Mouse (Mus musculus): Measurements from ENCODE around the gene Hexdc. TPM values are rescaled to one million over a fixed set of nuclear protein-coding genes. Genes with fewer than 3 reads are reported as not detected.

The Hexdc gene
- polyA plus RNA-seq, 1 experiment from 2014 or later, result 2.2 TPM

GRCm38 (mm10) chr11:121193415-121193814 lies 10.8 kb upstream of the Hexdc start:
- 70% methylated on average over 3 of the region's 3 CpGs for WGBS (ENCODE audit: insufficient replicate concordance)

GRCm38 (mm10) chr11:121198622-121199021 lies 5.6 kb upstream of the Hexdc start:
- ATAC-seq (ENCODE audit: low read depth), result no peak
- Histone ChIP-seq H3K27ac (no peak overlapping the region), H3K36me3 (no peaks in the 10 kb centered on the region), H3K4me2 (no peak overlapping the region), H3K4me1 (replicated peaks) (peaks cover 11% of the 10 kb centered on the region), H3K4me3 (replicated peaks) (no peak overlapping the region), H3K9me3 (replicated peaks) (no peaks in the 10 kb centered on the region), H3K9ac (no peak overlapping the region), H3K27me3 (no peaks in the 10 kb centered on the region)
- WGBS (ENCODE audit: insufficient replicate concordance), result 53% methylated on average over 2 of the region's 2 CpGs
- no peak for DNase-seq

More at GRCm38 (mm10) chr11:121193415-121193814, 10.8 kb upstream of the Hexdc start:
- Histone ChIP-seq H3K27me3 (no peaks in the 10 kb centered on the region), H3K9me3 (replicated peaks) (no peaks in the 10 kb centered on the region), H3K36me3 (no peaks in the 10 kb centered on the region), H3K9ac (no peak overlapping the region), H3K27ac (no peak overlapping the region), H3K4me2 (no peak overlapping the region), H3K4me3 (replicated peaks) (no peak overlapping the region), H3K4me1 (replicated peaks) (no peaks in the 10 kb centered on the region)
- ATAC-seq (ENCODE audit: low read depth), result no peak
- DNase-seq, result no peak

- no peak overlapping the region for H3K9ac ChIP-seq
- H3K4me1 ChIP-seq (replicated peaks), result peaks cover 19% of the 10 kb centered on the region
- no peaks in the 10 kb centered on the region for H3K36me3 ChIP-seq
- H3K27me3 ChIP-seq, result no peaks in the 10 kb centered on the region
- no peak for ATAC-seq (ENCODE audit: low read depth)
- no peak overlapping the region for H3K27ac ChIP-seq
- H3K9me3 ChIP-seq (replicated peaks), result no peaks in the 10 kb centered on the region
- DNase-seq, result no peak
- H3K4me3 ChIP-seq (replicated peaks), result no peak overlapping the region
- H3K4me2 ChIP-seq, result no peak overlapping the region
- 71% methylated on average over 4 of the region's 4 CpGs for WGBS (ENCODE audit: insufficient replicate concordance)
These were observed 4.4 kb upstream of the Hexdc start for GRCm38 (mm10) chr11:121199851-121200250.

GRCm38 (mm10) chr11:121200781-121201180 lies 3.5 kb upstream of the Hexdc start:
- Histone ChIP-seq H3K4me1 (replicated peaks) (peaks cover 24% of the 10 kb centered on the region), H3K36me3 (no peaks in the 10 kb centered on the region), H3K9me3 (replicated peaks) (no peaks in the 10 kb centered on the region), H3K4me3 (replicated peaks) (no peak overlapping the region), H3K9ac (no peak overlapping the region), H3K27me3 (no peaks in the 10 kb centered on the region), H3K27ac (no peak overlapping the region), H3K4me2 (no peak overlapping the region)
- no peak for DNase-seq
- WGBS (ENCODE audit: insufficient replicate concordance), result 71% methylated on average over 6 of the region's 6 CpGs
- ATAC-seq (ENCODE audit: low read depth), result no peak

GRCm38 (mm10) chr11:121201436-121202198 lies 2.6 kb upstream of the Hexdc start:
- no peaks in the 10 kb centered on the region for H3K36me3 ChIP-seq
- peak overlapping the region; percentile 29; the same call in 1 of the 2 replicates for H3K27ac ChIP-seq
- no peak overlapping the region for H3K9ac ChIP-seq
- H3K9me3 ChIP-seq (replicated peaks), result no peaks in the 10 kb centered on the region
- no peak overlapping the region for H3K4me2 ChIP-seq
- H3K4me3 ChIP-seq (replicated peaks), result no peak overlapping the region
- DNase-seq, result peak; percentile 9
- H3K4me1 ChIP-seq (replicated peaks), result peaks cover 24% of the 10 kb centered on the region
- no peaks in the 10 kb centered on the region for H3K27me3 ChIP-seq
- ATAC-seq (ENCODE audit: low read depth), result no peak
- 61% methylated on average over 11 of the region's 11 CpGs for WGBS (ENCODE audit: insufficient replicate concordance)

GRCm38 (mm10) chr11:121203859-121204160 lies 423 bp upstream of the Hexdc start:
- Histone ChIP-seq H3K4me1 (replicated peaks) (peaks cover 24% of the 10 kb centered on the region), H3K27me3 (no peaks in the 10 kb centered on the region), H3K27ac (no peak overlapping the region), H3K4me3 (replicated peaks) (peak overlapping the region; percentile 76), H3K36me3 (0 out of 2 replicates have a peak, but pooled peaks cover 6% of the 10 kb centered on the region), H3K4me2 (peak overlapping the region; percentile 96), H3K9ac (peak overlapping the region; percentile 8; the same call in 1 of the 2 replicates), H3K9me3 (replicated peaks) (no peaks in the 10 kb centered on the region)
- no peak for DNase-seq
- no peak for ATAC-seq (ENCODE audit: low read depth)
- WGBS (ENCODE audit: insufficient replicate concordance), result 3% methylated on average over 5 of the region's 5 CpGs

GRCm38 (mm10) chr11:121216831-121217230 lies 12.6 kb downstream of the Hexdc start:
- Histone ChIP-seq H3K27ac (no peak overlapping the region), H3K4me3 (replicated peaks) (no peak overlapping the region), H3K9ac (no peak overlapping the region), H3K27me3 (no peaks in the 10 kb centered on the region), H3K36me3 (peaks cover 49% of the 10 kb centered on the region), H3K4me1 (replicated peaks) (no peaks in the 10 kb centered on the region), H3K9me3 (replicated peaks) (no peaks in the 10 kb centered on the region), H3K4me2 (no peak overlapping the region)
- ATAC-seq (ENCODE audit: low read depth) (no peak), DNase-seq (no peak)
- 78% methylated on average over 3 of the region's 3 CpGs for WGBS (ENCODE audit: insufficient replicate concordance)

- no peaks in the 10 kb centered on the region for H3K27me3 ChIP-seq
- no peak overlapping the region for H3K27ac ChIP-seq
- H3K4me1 ChIP-seq (replicated peaks), result no peaks in the 10 kb centered on the region
- H3K4me2 ChIP-seq, result no peak overlapping the region
- ATAC-seq (ENCODE audit: low read depth), result no peak
- peaks cover 76% of the 10 kb centered on the region for H3K36me3 ChIP-seq
- DNase-seq, result no peak
- H3K4me3 ChIP-seq (replicated peaks), result no peak overlapping the region
- no peaks in the 10 kb centered on the region for H3K9me3 ChIP-seq (replicated peaks)
- WGBS (ENCODE audit: insufficient replicate concordance), result 82% methylated on average over 11 of the region's 11 CpGs
- no peak overlapping the region for H3K9ac ChIP-seq
These were observed 15.5 kb downstream of the Hexdc start for GRCm38 (mm10) chr11:121219776-121220175.

GRCm38 (mm10) chr11:121220771-121221170 lies 16.5 kb downstream of the Hexdc start:
- Histone ChIP-seq H3K27ac (no peak overlapping the region), H3K4me2 (no peak overlapping the region), H3K36me3 (peaks cover 83% of the 10 kb centered on the region), H3K9ac (no peak overlapping the region), H3K4me3 (replicated peaks) (no peak overlapping the region), H3K4me1 (replicated peaks) (no peaks in the 10 kb centered on the region), H3K27me3 (no peaks in the 10 kb centered on the region), H3K9me3 (replicated peaks) (no peaks in the 10 kb centered on the region)
- no peak for ATAC-seq (ENCODE audit: low read depth)
- WGBS (ENCODE audit: insufficient replicate concordance), result 87% methylated on average over 5 of the region's 5 CpGs
- DNase-seq, result no peak

- H3K36me3 ChIP-seq, result peaks cover 89% of the 10 kb centered on the region
- H3K9ac ChIP-seq, result no peak overlapping the region
- no peaks in the 10 kb centered on the region for H3K4me1 ChIP-seq (replicated peaks)
- no peak overlapping the region for H3K4me3 ChIP-seq (replicated peaks)
- DNase-seq, result no peak
- no peaks in the 10 kb centered on the region for H3K9me3 ChIP-seq (replicated peaks)
- no peak for ATAC-seq (ENCODE audit: low read depth)
- H3K27me3 ChIP-seq, result no peaks in the 10 kb centered on the region
- H3K27ac ChIP-seq, result no peak overlapping the region
- H3K4me2 ChIP-seq, result no peak overlapping the region
- WGBS (ENCODE audit: insufficient replicate concordance), result 70% methylated on average over 6 of the region's 6 CpGs
These were observed 17.2 kb downstream of the Hexdc start for GRCm38 (mm10) chr11:121221321-121222010.

GRCm38 (mm10) chr11:121228129-121229017 lies 24.1 kb downstream of the Hexdc start:
- Histone ChIP-seq H3K36me3 (peaks cover 46% of the 10 kb centered on the region), H3K27me3 (no peaks in the 10 kb centered on the region), H3K4me2 (peak overlapping the region; percentile 89), H3K4me1 (replicated peaks) (peaks cover 55% of the 10 kb centered on the region), H3K4me3 (replicated peaks) (peak overlapping the region; percentile 77), H3K9me3 (replicated peaks) (no peaks in the 10 kb centered on the region), H3K27ac (peak overlapping the region; percentile 86), H3K9ac (peak overlapping the region; percentile 88)
- DNase-seq (no peak), ATAC-seq (ENCODE audit: low read depth) (peak; percentile 9)
- 14% methylated on average over 21 of the region's 21 CpGs for WGBS (ENCODE audit: insufficient replicate concordance)
